Mouse (Mus musculus): ENCODE measurements around the gene Ccl28.

DNA sequence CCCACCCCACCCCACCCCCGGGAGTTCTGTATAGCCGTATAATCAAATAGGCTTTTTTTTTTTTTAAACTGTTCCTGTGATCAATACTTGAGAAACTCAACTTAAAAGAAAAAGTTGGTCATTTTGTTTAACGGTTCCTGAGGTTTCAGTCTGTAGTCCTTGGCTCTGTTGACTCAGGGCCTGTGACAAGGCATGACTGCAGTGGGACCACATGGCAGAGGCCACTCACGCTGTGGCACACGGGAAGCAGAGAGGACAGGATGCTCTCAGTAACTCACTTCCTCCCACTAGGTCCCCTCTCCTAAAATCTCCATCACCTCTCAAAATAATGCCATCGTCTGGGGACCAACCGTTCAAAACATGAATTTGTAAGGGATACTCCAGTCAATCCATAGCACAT, 17.5 kb downstream of the Ccl28 start:
- no peak for TF ChIP-seq CTCF (conservative IDR thresholded peaks at IDR 0.05; ENCODE audit: low read length)
- no peak for TF ChIP-seq POU5F1 (IDR thresholded peaks at IDR 0.05; ENCODE audit: borderline replicate concordance, low read length)
